Mouse (Mus musculus) left cerebral cortex, postnatal 25 days (tissue): ENCODE measurements at regions not wholly inside any gene's neighbourhood (a gene's known extent, or its start where the extent isn't known, plus 50 kb on each side); places are given as distances from the start of the nearest gene placed in this dataset.
A peak's percentile ranks its signal among the peaks of the same experiment; 100 is the strongest.

Source experiments
- DNase-seq, 2 experiments: peaks; one replicate each; pipeline ENCODE4 v3.0.0; 2022; ENCODE audit warnings: low spot score in 2 of 2, mixed read lengths in 1 of 2
- intact Hi-C: fragments of 180-260 bp; cut with DNase I; formaldehyde crosslinking; loops from one replicate; pipeline ENCODE4 v1.15.1; 2025

GRCm38 (mm10) chrX:82528640-82529351 is 419.9 kb upstream of the Dmd start:
- no peak for DNase-seq
- intact Hi-C loops = no loop called here

- intact Hi-C loops = no loop called here
- DNase-seq = peak in 1 of 2 experiments; percentile 21
These were observed 377.1 kb upstream of the Dmd start for GRCm38 (mm10) chrX:82571616-82572015.

DNA sequence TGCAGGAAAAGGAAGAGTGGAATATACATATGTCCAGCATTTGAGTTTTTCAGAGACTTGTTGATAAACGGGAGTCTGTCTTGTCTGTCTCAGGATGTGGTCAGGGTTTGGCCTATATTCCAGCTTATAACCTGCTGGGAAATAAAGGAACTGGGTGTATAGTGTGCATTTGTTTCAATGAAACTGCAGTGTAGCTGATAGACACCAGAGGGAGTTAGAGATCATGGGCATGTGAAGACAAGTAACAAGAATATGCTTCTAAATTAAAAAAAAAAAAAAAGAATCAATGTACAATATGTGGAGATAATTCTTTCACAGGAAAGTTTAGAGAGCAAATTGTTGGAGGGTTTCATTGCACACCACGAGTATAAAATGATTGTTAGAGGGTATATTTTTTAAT is 335.3 kb upstream of the Dmd start:
- intact Hi-C loops = no loop called here
- DNase-seq = peak; percentile 4 to 22

GRCm38 (mm10) chrX:82650359-82650758 is 298.3 kb upstream of the Dmd start:
- DNase-seq = no peak
- intact Hi-C loops = no loop called here
